Mouse (Mus musculus) neural tube, embryonic 14.5 days (tissue): Measurements from ENCODE around the gene Camkmt. TPM values are rescaled to one million over a fixed set of nuclear protein-coding genes. Genes with fewer than 3 reads are reported as not detected.

Source experiments
- ATAC-seq: fragments of 200-750 bp; cut with Nextera tagmentation; 2 replicates; pipeline ENCODE4 v1.8.0; 2017; ENCODE audit warnings: low read depth, mild to moderate bottlenecking, moderate TSS enrichment, moderate library complexity
- H3K27ac ChIP-seq: fragments of 300-500 bp; sonication (generic); 2 replicates; pipeline ENCODE4 v1.5.1; 2014; ENCODE audit warnings: low read depth, mild to moderate bottlenecking, control low read depth, low read length, moderate library complexity, mixed read lengths
- H3K27me3 ChIP-seq: fragments of 300-500 bp; sonication (generic); 2 replicates; pipeline ENCODE4 v1.6.1; 2014; ENCODE audit warnings: low read length; ENCODE audit not compliant: control insufficient read depth, insufficient read depth
- H3K36me3 ChIP-seq: fragments of 300-500 bp; sonication (generic); 2 replicates; pipeline ENCODE4 v1.6.1; 2014; ENCODE audit warnings: low read length, mixed read lengths; ENCODE audit not compliant: control insufficient read depth, insufficient read depth
- H3K4me1 ChIP-seq: fragments of 300-500 bp; sonication (generic); 2 replicates; pipeline ENCODE4 v1.6.1; 2014; ENCODE audit warnings: low read length; ENCODE audit not compliant: control insufficient read depth, insufficient read depth
- H3K4me2 ChIP-seq: fragments of 300-500 bp; sonication (generic); 2 replicates; pipeline ENCODE4 v1.6.1; 2014; ENCODE audit warnings: mild to moderate bottlenecking, low read depth, low read length, control low read depth
- H3K4me3 ChIP-seq: fragments of 300-500 bp; sonication (generic); 2 replicates; pipeline ENCODE4 v1.5.1; 2014; ENCODE audit warnings: low read depth, low read length, control low read depth, mixed read lengths
- H3K9ac ChIP-seq: fragments of 300-500 bp; sonication (generic); replicated peaks from 2 replicates; pipeline ENCODE4 v1.6.1; 2014; ENCODE audit warnings: low read depth, mild to moderate bottlenecking, control low read depth, low read length, mixed read lengths
- H3K9me3 ChIP-seq: fragments of 300-500 bp; sonication (generic); 2 replicates; pipeline ENCODE4 v1.6.1; 2016; ENCODE audit warnings: low read length; ENCODE audit not compliant: control insufficient read depth
- WGBS: fragments of 180-500 bp; shearing (Covaris S2); extraction: QIAGEN DNeasy Blood & Tissue Kit; methylation state at CpG from one replicate; pipeline ENCODE4 v1.1.7; 2014; 5-methylcytosine and 5-hydroxymethylcytosine counted together
- polyA plus RNA-seq: library from polyadenylated mRNA; unstranded; fragments of >200 nt; fragmentation: Nextera tagmentation; extraction: Ambion mirVana; gene quantifications from 2 replicates; pipeline ENCODE4 v1.2.1, GENCODE M21; 2014

The Camkmt gene
- polyA plus RNA-seq, 1 experiment from 2014 or later = 24.5 TPM

- ATAC-seq = no peak; the same call in 1 of the 2 replicates
- H3K36me3 ChIP-seq = no peaks in the 10 kb centered on the region
- H3K9me3 ChIP-seq = no peaks in the 10 kb centered on the region
- no peak overlapping the region for H3K27ac ChIP-seq
- no peak overlapping the region for H3K4me2 ChIP-seq
- H3K4me1 ChIP-seq = no peaks in the 10 kb centered on the region
- H3K9ac ChIP-seq = no peak overlapping the region
- no peak overlapping the region for H3K4me3 ChIP-seq
- peaks cover 73% of the 10 kb centered on the region for H3K27me3 ChIP-seq
- under 1% methylated on average over 30 of the region's 30 CpGs for WGBS
Observed at GRCm38 (mm10) chr17:85485065-85485945, 395.0 kb downstream of the Camkmt start.

GRCm38 (mm10) chr17:85485946-85486533, 395.7 kb downstream of the Camkmt start:
- Histone ChIP-seq H3K9me3 (no peaks in the 10 kb centered on the region), H3K27me3 (peaks cover 77% of the 10 kb centered on the region), H3K36me3 (no peaks in the 10 kb centered on the region), H3K4me1 (no peaks in the 10 kb centered on the region), H3K4me2 (no peak overlapping the region), H3K4me3 (no peak overlapping the region), H3K27ac (no peak overlapping the region), H3K9ac (no peak overlapping the region)
- WGBS = under 1% methylated on average over 14 of the region's 14 CpGs
- no peak for ATAC-seq

DNA sequence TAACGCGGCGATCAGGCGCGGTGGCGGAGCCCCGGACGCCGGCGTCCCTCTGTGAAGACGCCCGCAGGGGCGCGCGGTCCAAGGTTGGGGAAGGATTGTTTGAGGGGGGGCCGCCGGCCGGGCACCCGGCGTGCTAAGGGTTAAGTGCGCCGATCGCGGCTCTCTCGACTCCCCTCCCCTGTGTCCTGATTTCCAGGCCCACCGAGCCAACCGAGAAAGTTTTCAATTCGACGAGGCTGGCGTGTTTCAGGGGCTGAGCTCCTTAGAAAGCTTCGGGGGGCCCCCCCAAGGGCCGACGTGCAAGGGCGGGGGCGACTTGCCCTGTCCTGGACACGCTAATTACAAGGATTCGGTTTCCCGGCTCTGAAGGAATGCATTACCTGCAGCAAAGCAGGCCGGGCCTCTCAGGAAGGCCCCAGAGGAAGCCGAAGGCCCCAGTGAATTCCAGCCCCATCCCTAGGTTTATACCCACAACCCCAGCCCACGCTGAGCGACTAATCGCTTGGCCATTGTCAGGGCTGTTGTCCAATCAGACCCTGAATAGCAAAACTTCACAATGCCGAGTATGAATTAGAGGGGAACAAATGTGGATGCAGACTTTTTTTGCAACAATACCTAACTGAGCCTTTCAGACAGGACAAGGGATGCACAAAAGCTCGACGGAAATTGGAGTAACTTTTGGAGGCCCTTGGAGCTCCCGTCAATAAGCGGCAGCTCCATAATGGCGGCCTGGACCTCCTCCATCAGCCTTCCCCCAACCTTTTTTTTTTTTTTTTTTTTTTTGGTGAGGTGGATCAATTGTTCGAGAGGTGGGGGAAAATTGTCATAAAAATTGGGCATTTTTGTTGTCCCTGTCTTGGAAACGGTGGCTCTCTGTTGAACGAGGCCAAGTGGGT, 396.5 kb downstream of the Camkmt start:
- no peak overlapping the region for H3K4me3 ChIP-seq
- H3K9me3 ChIP-seq = no peaks in the 10 kb centered on the region
- H3K9ac ChIP-seq = no peak overlapping the region
- no peak for ATAC-seq
- WGBS = under 1% methylated on average over 52 of the region's 52 CpGs
- no peaks in the 10 kb centered on the region for H3K4me1 ChIP-seq
- H3K36me3 ChIP-seq = no peaks in the 10 kb centered on the region
- no peak overlapping the region for H3K27ac ChIP-seq
- peaks cover 75% of the 10 kb centered on the region for H3K27me3 ChIP-seq
- no peak overlapping the region for H3K4me2 ChIP-seq

DNA sequence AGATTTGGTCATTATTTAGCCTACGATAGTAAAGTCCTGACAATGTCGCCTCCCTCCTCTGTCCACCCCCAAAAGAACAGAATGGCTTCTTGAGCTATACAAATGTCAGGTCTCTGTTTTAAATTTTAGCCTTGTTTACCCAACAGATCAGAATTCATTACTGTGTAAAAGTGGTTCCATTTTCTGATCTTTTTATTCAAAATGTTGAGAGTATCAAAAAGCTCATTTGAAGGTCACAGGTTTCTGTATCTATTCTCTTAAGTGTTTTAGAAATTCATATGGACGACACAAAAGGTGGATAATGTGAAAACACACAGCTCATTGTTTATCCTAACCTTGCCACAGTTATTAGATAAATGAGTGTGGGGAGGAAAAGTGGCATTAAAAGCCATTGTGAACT, 397.2 kb downstream of the Camkmt start:
- H3K9ac ChIP-seq = no peak overlapping the region
- H3K9me3 ChIP-seq = no peaks in the 10 kb centered on the region
- 13% methylated on average over 3 of the region's 3 CpGs for WGBS
- no peak overlapping the region for H3K4me2 ChIP-seq
- no peak overlapping the region for H3K27ac ChIP-seq
- no peaks in the 10 kb centered on the region for H3K36me3 ChIP-seq
- no peak overlapping the region for H3K4me3 ChIP-seq
- ATAC-seq = no peak
- H3K4me1 ChIP-seq = no peaks in the 10 kb centered on the region
- peaks cover 72% of the 10 kb centered on the region for H3K27me3 ChIP-seq

GRCm38 (mm10) chr17:85488601-85489487, 398.5 kb downstream of the Camkmt start:
- no peak overlapping the region for H3K9ac ChIP-seq

GRCm38 (mm10) chr17:85489488-85489980, 399.2 kb downstream of the Camkmt start:
- H3K4me3 ChIP-seq = no peak overlapping the region
- H3K4me1 ChIP-seq = no peaks in the 10 kb centered on the region
- H3K4me2 ChIP-seq = no peak overlapping the region
- peaks cover 63% of the 10 kb centered on the region for H3K27me3 ChIP-seq
- H3K9ac ChIP-seq = no peak overlapping the region
- ATAC-seq = no peak
- no peaks in the 10 kb centered on the region for H3K36me3 ChIP-seq
- H3K27ac ChIP-seq = no peak overlapping the region
- H3K9me3 ChIP-seq = no peaks in the 10 kb centered on the region
- WGBS = 3% methylated on average over 10 of the region's 10 CpGs

More at GRCm38 (mm10) chr17:85488601-85489487, 398.5 kb downstream of the Camkmt start:
- ATAC-seq = no peak
- Histone ChIP-seq H3K27ac (no peak overlapping the region), H3K9me3 (no peaks in the 10 kb centered on the region), H3K27me3 (peaks cover 67% of the 10 kb centered on the region), H3K4me1 (no peaks in the 10 kb centered on the region), H3K4me3 (no peak overlapping the region), H3K4me2 (no peak overlapping the region), H3K36me3 (no peaks in the 10 kb centered on the region)
- 2% methylated on average over 14 of the region's 14 CpGs for whole genome bisulfite sequencing

- 52% methylated on average over 3 of the region's 3 CpGs for WGBS
Observed at GRCm38 (mm10) chr17:85491491-85491890, 401.1 kb downstream of the Camkmt start.

GRCm38 (mm10) chr17:85493521-85493920, 403.2 kb downstream of the Camkmt start:
- Histone ChIP-seq H3K9me3 (peaks cover 5% of the 10 kb centered on the region), H3K27ac (no peak overlapping the region), H3K9ac (no peak overlapping the region), H3K4me2 (no peak overlapping the region), H3K36me3 (no peaks in the 10 kb centered on the region), H3K27me3 (peaks cover 42% of the 10 kb centered on the region), H3K4me1 (no peaks in the 10 kb centered on the region), H3K4me3 (no peak overlapping the region)
- ATAC-seq = no peak
- 81% methylated on average over 4 of the region's 4 CpGs for WGBS

More at GRCm38 (mm10) chr17:85491491-85491890, 401.1 kb downstream of the Camkmt start:
- no peak overlapping the region for H3K4me2 ChIP-seq
- no peak for ATAC-seq
- no peak overlapping the region for H3K9ac ChIP-seq
- no peaks in the 10 kb centered on the region for H3K36me3 ChIP-seq
- no peak overlapping the region for H3K27ac ChIP-seq
- H3K4me3 ChIP-seq = no peak overlapping the region
- peaks cover 56% of the 10 kb centered on the region for H3K27me3 ChIP-seq
- peaks cover 5% of the 10 kb centered on the region for H3K9me3 ChIP-seq
- H3K4me1 ChIP-seq = no peaks in the 10 kb centered on the region
